ENCODE assay signal across 23 mouse cellular contexts in genomic region chr19:40696116-40696515, GRCm38 (mm10). TPM values are rescaled to one million over a fixed set of nuclear protein-coding genes. Genes with fewer than 3 reads are reported as not detected.
A peak's percentile ranks its signal among the peaks of the same experiment; 100 is the strongest.
DNase-seq lines count a peak whose midpoint lies in the region; TF ChIP-seq lines count a peak whose summit lies in the region.
"Had no signal": no experiment of that assay in that cellular context is flagged by ENCODE, and none has a peak within 500 bp of the region (broad histone marks: within the 10 kb centered on the region; RNA-seq: fewer than 3 reads in every experiment).

No protein-coding gene starts in this region.

- DNase-seq in gastrocnemius, adult 2 months, result no peak
- no peak for DNase-seq in gastrocnemius, adult 18-20 months (ENCODE audit: low spot score)
- DNase-seq in right cerebral cortex, adult 18-20 months, result peak; percentile 8
- no peak for DNase-seq in right cerebral cortex, adult 2 months (ENCODE audit: low spot score in 2 of 2)
- peak; percentile 36 for DNase-seq in fibroblast of lung, adult 2 months (ENCODE audit: low read depth)
- DNase-seq in lung, postnatal 36 days, result no peak
- no peak for DNase-seq in left cerebral cortex, postnatal 4 days
- DNase-seq: adrenal gland, adult 8-10 months; adrenal gland, postnatal 25 days; B cell, adult 2 months; cerebellum, adult 18-20 months; cerebellum, adult 9-10 months; cerebellum, postnatal 14 days; forebrain, postnatal 0 days; gastrocnemius, postnatal 25 days; heart, adult 2 months; heart, postnatal 14 days had no signal

- no peak for TF ChIP-seq CTCF in gastrocnemius, adult 2 months (IDR thresholded peaks at IDR 0.05)

- no peak overlapping the region for H3K4me3 ChIP-seq in gastrocnemius, adult 2 months
- H3K4me3 ChIP-seq: heart, adult 2 months; heart, embryonic 10.5 days; heart, embryonic 13.5 days; hindbrain, embryonic 12.5 days; hindbrain, embryonic 15.5 days had no signal

- H3K27ac ChIP-seq in gastrocnemius, adult 2 months, result peak overlapping the region; percentile 69
- H3K27ac ChIP-seq: heart, adult 2 months; heart, embryonic 10.5 days; heart, embryonic 13.5 days; hindbrain, embryonic 12.5 days; hindbrain, embryonic 15.5 days had no signal

- intact Hi-C loops in gastrocnemius, adult 2 months (cut with DNase I), result no loop called here
- intact Hi-C loops in left cerebral cortex, postnatal 4 days (cut with DNase I), result no loop called here

RNA-seq across cellular contexts. Expression of gene Cc2d2b, which starts 52.4 kb away (rescaled TPM):
- not detected for total RNA-seq in gastrocnemius, adult 2 months (2021)
- not detected for total RNA-seq in gastrocnemius, adult 18-20 months (2021)
- 1 to 10 TPM; 1.2 to 1.4 TPM for total RNA-seq in left cerebral cortex, postnatal 4 days (2021)
- total RNA-seq: adrenal gland, adult 8-10 months; CH12.LX; gastrocnemius, adult 8-10 months; gastrocnemius, postnatal 25 days; heart, adult 2 months; heart, postnatal 14 days had no signal

Comparison
In these comparisons a context has a peak if more than half of its experiments do, and no peak if none do; other contexts are left out.
1. DNase-seq: peak in right cerebral cortex, adult 18-20 months (single experiment) and fibroblast of lung, adult 2 months (single experiment); none in gastrocnemius, adult 2 months (single experiment), gastrocnemius, adult 18-20 months (single experiment), right cerebral cortex, adult 2 months (0 of 2), lung, postnatal 36 days (single experiment) and left cerebral cortex, postnatal 4 days (single experiment).